Mouse (Mus musculus): Measurements from ENCODE around the gene Olfr1390.
"Not testable (repeated sequence)": the region's sequence is repeated elsewhere in the genome, so short reads cannot be mapped to it uniquely, and the experiment has no call there.

Olfr1390 gene

GRCm38 (mm10) chr11:49383133-49383532 lies 48.1 kb downstream of the Olfr1390 start:
- Histone ChIP-seq H3K4me1 (replicated peaks; ENCODE audit: low read depth, low read length) (no peaks in the 10 kb centered on the region), H3K36me3 (ENCODE audit: insufficient read depth, low read length) (no peaks in the 10 kb centered on the region), H3K9me3 (ENCODE audit: low read length) (peaks cover 30% of the 10 kb centered on the region), H3K27me3 (ENCODE audit: insufficient read depth, low read length) (no peaks in the 10 kb centered on the region), H3K4me3 (replicated peaks; ENCODE audit: low read length) (no peak overlapping the region)
- TF ChIP-seq CTCF (conservative IDR thresholded peaks at IDR 0.05; ENCODE audit: low read length) (no peak), NANOG (IDR thresholded peaks at IDR 0.05; ENCODE audit: borderline replicate concordance, low read length) (no peak), POU5F1 (IDR thresholded peaks at IDR 0.05; ENCODE audit: borderline replicate concordance, low read length) (no peak)

- not testable (repeated sequence) for H3K36me3 ChIP-seq (ENCODE audit: insufficient read depth, low read length); H3K4me1 ChIP-seq (replicated peaks; ENCODE audit: low read depth, low read length); H3K4me3 ChIP-seq (replicated peaks; ENCODE audit: low read length); H3K27me3 ChIP-seq (ENCODE audit: insufficient read depth, low read length)
- peaks cover 30% of the 10 kb centered on the region for H3K9me3 ChIP-seq (ENCODE audit: low read length)
These were observed 51.1 kb downstream of the Olfr1390 start for GRCm38 (mm10) chr11:49386118-49386517.

Measured in E14TG2a.4 (cell line).